Mouse (Mus musculus) monocyte, adult 5-6 weeks (primary cell): ENCODE measurements around the gene Psmd12. TPM values are rescaled to one million over a fixed set of nuclear protein-coding genes. Genes with fewer than 3 reads are reported as not detected.

Experiments used
- ATAC-seq: fragments of 153-309, 156-312 bp; replicated peaks from 2 replicates; pipeline ENCODE4 v1.8.0; 2017; ENCODE audit warnings: mild to moderate bottlenecking; ENCODE audit not compliant: low TSS enrichment, insufficient number of reproducible peaks, severe bottlenecking, poor library complexity, low FRiP score
- total RNA-seq: library from RNA; stranded (forward); fragments of 200-1000, 200-491, 200-594 nt; gene quantifications from 3 replicates; pipeline ENCODE4 v1.2.3, GENCODE M21; 2017

The Psmd12 gene
- total RNA-seq, 1 experiment from 2014 or later, result 93.6 TPM

DNA sequence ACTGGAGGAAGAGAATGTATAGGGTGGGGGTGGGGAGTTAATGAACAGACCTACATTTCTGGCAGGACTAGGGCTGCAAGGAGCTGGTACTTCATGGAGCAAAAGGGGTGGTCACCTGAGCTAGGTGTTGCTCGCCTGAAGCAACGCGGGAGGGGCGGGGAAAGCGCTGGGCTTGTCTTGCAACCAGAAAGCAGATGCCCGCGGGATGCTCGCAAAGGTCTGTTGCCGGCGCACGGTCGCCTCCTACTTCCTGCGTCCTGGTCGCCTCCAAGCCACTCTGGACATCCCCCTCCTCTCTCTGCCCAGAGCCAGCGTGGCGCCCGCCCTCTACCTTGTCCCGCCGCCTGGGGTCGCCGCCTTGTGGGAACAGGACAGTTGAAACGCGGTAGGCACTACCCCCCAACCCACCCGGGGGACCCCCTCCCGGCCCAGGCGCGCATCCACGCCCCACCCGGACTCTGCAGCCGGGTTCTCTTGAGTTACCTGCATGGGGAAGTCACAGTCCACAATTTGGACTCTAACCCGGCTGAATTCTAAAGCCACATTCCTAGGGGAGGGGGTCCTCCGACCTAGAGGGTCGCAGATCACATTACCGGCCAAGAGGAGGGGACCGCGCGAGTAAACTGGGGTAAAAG, 67.5 kb downstream of the Psmd12 start:
- no peak for ATAC-seq

DNA sequence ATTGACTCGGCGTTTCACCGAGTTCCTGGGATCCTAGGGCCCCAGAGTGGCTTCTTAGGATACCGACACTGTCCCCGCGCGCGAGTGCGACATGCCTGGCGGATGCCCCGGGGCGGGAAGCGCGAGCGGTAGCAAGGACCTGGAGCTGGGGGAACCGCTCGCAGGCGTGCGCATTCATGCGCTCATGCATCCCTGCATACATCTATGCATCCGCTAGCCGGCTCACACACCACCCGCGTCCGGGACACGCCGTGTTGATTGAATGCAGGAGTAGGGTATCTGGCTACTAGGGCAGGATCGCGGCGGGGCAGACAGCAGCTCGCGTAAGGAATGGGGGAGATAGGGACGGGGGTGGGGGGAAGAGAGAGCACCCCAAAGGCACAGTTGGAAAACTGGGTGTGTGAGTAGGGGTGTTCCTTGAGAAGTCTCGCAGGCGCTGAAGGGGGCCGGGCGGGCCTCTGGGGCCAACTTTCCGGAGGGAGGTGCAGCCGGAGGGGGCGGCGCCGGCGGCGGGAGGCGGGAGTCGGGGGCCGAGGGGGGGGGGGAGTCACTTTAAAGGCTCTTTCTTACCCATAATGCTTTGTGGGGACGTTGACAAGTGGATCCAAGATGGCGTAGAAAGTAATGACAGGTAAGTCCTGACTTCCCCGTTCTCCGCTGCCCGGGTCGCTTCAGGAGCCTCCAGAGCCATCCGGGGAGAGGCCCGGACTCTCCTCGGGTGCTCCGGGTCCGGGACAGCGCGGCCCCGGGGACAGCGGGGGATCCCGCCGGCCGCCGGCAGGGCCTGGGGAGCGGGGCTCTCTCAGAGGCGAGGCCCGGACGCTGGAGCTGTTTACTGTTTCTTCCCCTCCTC, 68.3 kb downstream of the Psmd12 start, which contains the start of gene Helz:
TSS of gene Helz (plus strand) at position 580 of the 853 bp plus-strand sequence.
- ATAC-seq, result peak; percentile 66

DNA sequence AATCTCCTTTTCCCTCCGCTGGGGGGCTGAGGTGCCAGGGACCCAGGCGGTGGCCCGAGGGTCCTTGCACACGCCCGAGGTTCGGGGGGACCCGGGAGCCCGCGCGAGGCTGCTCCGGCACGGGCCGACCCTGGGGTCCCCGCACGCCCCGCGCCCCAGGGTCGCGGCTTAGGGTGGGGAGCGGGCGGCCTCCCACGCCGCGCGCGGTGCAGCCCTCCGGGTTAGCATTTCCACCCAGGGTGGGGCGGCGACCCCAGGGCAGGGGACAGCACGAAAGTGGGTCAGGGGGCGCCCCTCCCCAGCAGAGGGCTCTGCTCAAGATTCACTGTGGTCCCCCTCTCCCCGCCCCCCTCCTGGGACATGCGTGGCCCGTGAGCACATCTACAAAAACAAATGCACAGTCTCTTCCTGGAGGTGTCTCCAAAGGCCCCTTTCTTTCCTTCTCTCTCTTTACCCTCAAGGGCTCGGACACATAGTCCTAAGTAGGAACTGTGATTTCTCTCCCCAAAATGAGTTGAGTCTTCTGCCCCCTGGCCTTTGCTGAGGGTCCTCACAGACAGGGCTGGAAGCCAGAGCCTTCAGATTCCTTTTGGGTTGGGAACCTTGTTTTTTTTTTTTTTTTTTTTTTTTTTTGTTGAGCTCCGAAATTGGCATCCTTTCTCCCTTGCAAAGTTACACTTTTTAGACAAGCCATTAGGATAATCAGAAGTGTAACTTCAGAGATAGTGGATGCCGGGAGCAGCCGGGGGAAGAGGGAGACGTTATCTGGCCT, 69.1 kb downstream of the Psmd12 start:
- ATAC-seq, result no peak

Other genes starting within 250 kb of the Psmd12 start
- 18.5 to 57.1 TPM (median 24.2 TPM) in 3 replicates for gene Pitpnc1, start 8.8 kb upstream of the Psmd12 start, total RNA-seq
- 34.1 to 46.2 TPM (median 42.8 TPM) in 3 replicates for gene Helz, start 68.4 kb downstream of the Psmd12 start, total RNA-seq
- not detected in 3 replicates for gene Cacng1, start 237.0 kb downstream of the Psmd12 start, total RNA-seq